Mouse (Mus musculus): ENCODE results near the gene Duoxa2.

DNA sequence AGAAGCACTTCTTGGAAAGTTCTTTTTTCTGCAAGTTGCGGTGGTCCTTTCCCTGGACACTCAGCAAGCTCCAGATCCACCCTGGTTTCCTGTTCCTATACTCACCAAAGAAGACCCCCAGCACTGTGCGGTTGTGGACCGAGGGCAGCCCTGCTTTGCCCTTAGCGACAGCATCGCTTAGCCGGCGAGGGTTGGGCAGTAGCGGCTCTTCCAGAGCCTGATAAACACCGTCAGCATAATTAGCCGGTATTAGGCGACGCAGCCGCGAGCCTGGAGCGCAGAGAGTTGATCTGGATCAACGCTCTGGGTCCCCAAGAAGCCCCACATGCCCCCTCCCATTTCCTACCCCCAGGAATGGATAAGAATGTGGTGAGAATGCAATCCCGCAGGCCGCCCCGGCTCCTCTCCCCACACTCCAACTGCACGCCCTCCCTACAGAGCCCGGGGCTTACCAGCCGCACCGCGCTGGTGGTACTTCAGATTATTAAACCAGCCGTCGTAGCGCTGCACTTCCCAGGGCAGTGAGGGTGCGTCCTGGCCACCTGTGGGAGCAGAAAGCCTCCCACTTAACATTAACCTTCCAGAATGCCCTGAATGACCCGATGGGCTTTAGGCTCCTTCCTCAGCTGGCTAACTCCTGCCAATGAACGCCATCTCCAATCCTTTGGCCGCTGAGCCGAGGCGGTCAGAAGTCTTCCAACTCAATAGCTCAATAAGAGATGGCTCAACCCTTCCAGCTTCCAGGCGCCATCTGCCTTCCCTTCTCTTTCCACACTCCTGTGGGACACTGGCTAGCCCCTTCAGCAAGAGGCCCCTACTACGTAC, 1.2 kb upstream of the Duoxa2 start:
- TF ChIP-seq CTCF (IDR thresholded peaks at IDR 0.05; ENCODE audit: control insufficient read depth, insufficient read depth, insufficient replicate concordance, low read depth, low read length) = no peak
- TF ChIP-seq POLR2A (IDR thresholded peaks at IDR 0.05; ENCODE audit: control insufficient read depth, low read depth, low read length) = no peak
